Mouse (Mus musculus) stomach, postnatal 0 days (tissue): ENCODE results near the gene Frmd4b. TPM values are rescaled to one million over a fixed set of nuclear protein-coding genes. Genes with fewer than 3 reads are reported as not detected.

Experiments used
- ATAC-seq: fragments of 200-750 bp; cut with Nextera tagmentation; 2 replicates; pipeline ENCODE4 v1.8.0; 2017; ENCODE audit not compliant: low FRiP score, low TSS enrichment
- DNase-seq: peaks from one replicate; pipeline ENCODE4 v3.0.0-alpha.2; 2016; ENCODE audit warnings: low spot score
- H3K27ac ChIP-seq: fragments of 300-500 bp; sonication (generic); replicated peaks from 2 replicates; pipeline ENCODE4 v1.5.1; 2014; ENCODE audit warnings: mild to moderate bottlenecking, control low read depth
- H3K27me3 ChIP-seq: fragments of 300-500 bp; sonication (generic); 2 replicates; pipeline ENCODE4 v1.6.1; 2014; ENCODE audit warnings: low read length; ENCODE audit not compliant: control insufficient read depth, insufficient read depth
- H3K36me3 ChIP-seq: fragments of 300-500 bp; sonication (generic); 2 replicates; pipeline ENCODE4 v1.6.1; 2014; ENCODE audit warnings: low read length, mixed read lengths; ENCODE audit not compliant: control insufficient read depth, insufficient read depth
- H3K4me1 ChIP-seq: fragments of 300-500 bp; sonication (generic); replicated peaks from 2 replicates; pipeline ENCODE4 v1.6.1; 2014; ENCODE audit warnings: antibody characterized with exemption; ENCODE audit not compliant: control insufficient read depth, insufficient read depth
- H3K4me2 ChIP-seq: fragments of 300-500 bp; sonication (generic); replicated peaks from 2 replicates; pipeline ENCODE4 v1.6.1; 2014; ENCODE audit warnings: low read depth, mild to moderate bottlenecking, control low read depth, moderate library complexity
- H3K4me3 ChIP-seq: fragments of 300-500 bp; sonication (generic); 2 replicates; pipeline ENCODE4 v1.5.1; 2014; ENCODE audit warnings: low read depth, low read length, control low read depth
- H3K9ac ChIP-seq: fragments of 300-500 bp; sonication (generic); 2 replicates; pipeline ENCODE4 v1.6.1; 2014; ENCODE audit warnings: mild to moderate bottlenecking, low read length, control low read depth, mixed read lengths
- H3K9me3 ChIP-seq: fragments of 300-500 bp; sonication (generic); 2 replicates; pipeline ENCODE4 v1.6.1; 2016; ENCODE audit warnings: low read length; ENCODE audit not compliant: control insufficient read depth
- CTCF ChIP-seq: IDR thresholded peaks from 2 replicates; pipeline ENCODE4 v1.5.1; 2016; ENCODE audit warnings: antibody characterized with exemption, low read depth, mild to moderate bottlenecking, moderate library complexity
- EP300 ChIP-seq: optimal IDR thresholded peaks from 2 replicates; pipeline ENCODE3; 2016; ENCODE audit warnings: antibody characterized with exemption
- WGBS: fragments of 180-500 bp; shearing (Covaris S2); extraction: QIAGEN DNeasy Blood & Tissue Kit; methylation state at CpG from one replicate; pipeline ENCODE4 v1.1.7; 2014; 5-methylcytosine and 5-hydroxymethylcytosine counted together
- polyA plus RNA-seq: library from polyadenylated mRNA; unstranded; fragments of >200 nt; fragmentation: Nextera tagmentation; extraction: Ambion mirVana; gene quantifications from 2 replicates; pipeline ENCODE4 v1.2.1, GENCODE M21; 2015

The Frmd4b gene
- polyA plus RNA-seq, 1 experiment from 2014 or later = 11.2 TPM

- no peaks in the 10 kb centered on the region for H3K9me3 ChIP-seq
- no peak overlapping the region for H3K9ac ChIP-seq
- WGBS = 74% methylated on average over 12 of the region's 12 CpGs
- no peak for DNase-seq
- no peaks in the 10 kb centered on the region for H3K36me3 ChIP-seq
- H3K27me3 ChIP-seq = no peaks in the 10 kb centered on the region
- no peak overlapping the region for H3K4me2 ChIP-seq
- H3K27ac ChIP-seq = no peak overlapping the region
- TF ChIP-seq EP300 = no peak
- TF ChIP-seq CTCF = no peak
- H3K4me1 ChIP-seq = no peaks in the 10 kb centered on the region
- ATAC-seq = no peak
- H3K4me3 ChIP-seq = no peak overlapping the region
Measured at GRCm38 (mm10) chr6:97322126-97322525, 295.2 kb downstream of the Frmd4b start.

DNA sequence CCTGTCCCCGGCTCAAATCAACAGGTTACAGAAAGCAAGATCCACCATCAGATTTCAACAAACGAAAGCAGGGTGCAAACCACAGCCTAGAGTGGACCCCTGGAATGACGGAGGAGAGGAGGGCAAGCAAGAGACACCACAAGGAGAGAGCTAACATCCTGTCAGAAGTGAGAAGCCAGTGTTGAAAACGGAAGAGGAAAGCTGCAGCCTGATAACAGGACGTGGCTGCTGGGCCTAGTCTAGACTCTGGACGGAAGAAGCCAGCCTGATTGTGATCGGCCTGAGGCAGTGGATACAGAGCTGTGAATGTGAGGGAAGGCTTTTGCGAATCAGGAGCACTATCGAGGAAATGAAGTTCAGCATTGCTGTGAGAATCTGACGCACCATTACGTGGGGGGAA is 296.2 kb downstream of the Frmd4b start:
- TF ChIP-seq CTCF (no peak), EP300 (no peak)
- Histone ChIP-seq H3K27ac (no peak overlapping the region), H3K4me1 (no peaks in the 10 kb centered on the region), H3K36me3 (no peaks in the 10 kb centered on the region), H3K4me3 (no peak overlapping the region), H3K9me3 (no peaks in the 10 kb centered on the region), H3K4me2 (no peak overlapping the region), H3K27me3 (no peaks in the 10 kb centered on the region), H3K9ac (peak overlapping the region; percentile 8; the same call in 1 of the 2 replicates)
- ATAC-seq = no peak
- DNase-seq = no peak
- 70% methylated on average over 11 of the region's 11 CpGs for WGBS

GRCm38 (mm10) chr6:97319081-97319480 is 298.3 kb downstream of the Frmd4b start:
- TF ChIP-seq EP300 (no peak), CTCF (no peak)
- WGBS = 70% methylated on average over 4 of the region's 4 CpGs
- H3K4me2 ChIP-seq = no peak overlapping the region
- H3K36me3 ChIP-seq = no peaks in the 10 kb centered on the region
- H3K4me1 ChIP-seq = no peaks in the 10 kb centered on the region; the same call in 1 of the 2 replicates
- H3K27me3 ChIP-seq = no peaks in the 10 kb centered on the region
- H3K9me3 ChIP-seq = no peaks in the 10 kb centered on the region
- no peak overlapping the region for H3K27ac ChIP-seq
- DNase-seq (no peak), ATAC-seq (no peak)
- no peak overlapping the region for H3K4me3 ChIP-seq
- H3K9ac ChIP-seq = no peak overlapping the region

- Histone ChIP-seq H3K4me1 (no peaks in the 10 kb centered on the region; the same call in 1 of the 2 replicates), H3K27me3 (no peaks in the 10 kb centered on the region), H3K27ac (no peak overlapping the region), H3K9me3 (no peaks in the 10 kb centered on the region), H3K4me2 (no peak overlapping the region), H3K9ac (no peak overlapping the region), H3K4me3 (no peak overlapping the region), H3K36me3 (no peaks in the 10 kb centered on the region)
- WGBS = 85% methylated on average over 3 of the region's 3 CpGs
- DNase-seq (no peak), ATAC-seq (no peak)
- TF ChIP-seq EP300 (no peak), CTCF (no peak)
Measured at GRCm38 (mm10) chr6:97317956-97318355, 299.4 kb downstream of the Frmd4b start.

DNA sequence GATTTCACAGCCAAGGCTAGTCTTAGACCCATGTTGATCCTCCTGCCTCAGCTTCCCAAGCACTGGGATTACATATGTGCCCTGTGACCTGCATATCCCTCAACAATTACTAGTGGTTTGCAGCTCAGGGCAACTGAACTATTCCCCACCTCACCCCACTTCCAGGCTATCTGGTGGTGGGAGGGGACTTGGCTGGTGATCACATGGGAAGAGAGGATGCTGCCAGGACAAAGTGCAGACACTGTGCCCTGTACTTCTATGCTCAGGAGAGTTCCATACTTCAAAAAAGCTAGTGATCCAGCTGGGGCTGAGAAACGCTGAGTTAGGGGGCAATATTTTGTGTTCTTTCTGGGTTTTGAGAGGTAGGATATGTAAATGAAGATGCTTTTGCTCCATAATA is 300.6 kb downstream of the Frmd4b start:
- no peak for TF ChIP-seq EP300
- no peak for TF ChIP-seq CTCF
- H3K36me3 ChIP-seq = no peaks in the 10 kb centered on the region
- DNase-seq (no peak), ATAC-seq (no peak)
- 85% methylated on average over 1 of the region's 1 CpGs for WGBS
- no peaks in the 10 kb centered on the region for H3K9me3 ChIP-seq
- H3K9ac ChIP-seq = no peak overlapping the region
- no peak overlapping the region for H3K27ac ChIP-seq
- H3K4me1 ChIP-seq = no peaks in the 10 kb centered on the region; the same call in 1 of the 2 replicates
- no peak overlapping the region for H3K4me3 ChIP-seq
- H3K4me2 ChIP-seq = no peak overlapping the region
- H3K27me3 ChIP-seq = no peaks in the 10 kb centered on the region

GRCm38 (mm10) chr6:97315311-97315710 is 302.0 kb downstream of the Frmd4b start:
- H3K4me2 ChIP-seq = no peak overlapping the region
- 37% methylated on average over 3 of the region's 3 CpGs for WGBS

More at GRCm38 (mm10) chr6:97315311-97315710, 302.0 kb downstream of the Frmd4b start:
- no peak overlapping the region for H3K9ac ChIP-seq
- ATAC-seq (0 out of 2 replicates have a peak, but pooled peaks have one; percentile 14), DNase-seq (no peak)
- H3K27me3 ChIP-seq = no peaks in the 10 kb centered on the region
- H3K36me3 ChIP-seq = no peaks in the 10 kb centered on the region
- H3K9me3 ChIP-seq = no peaks in the 10 kb centered on the region
- H3K4me3 ChIP-seq = no peak overlapping the region
- H3K27ac ChIP-seq = peak overlapping the region; percentile 49; the same call in 1 of the 2 replicates
- no peaks in the 10 kb centered on the region; the same call in 1 of the 2 replicates for H3K4me1 ChIP-seq
- TF ChIP-seq EP300 (no peak), CTCF (no peak)
